Mouse (Mus musculus) 3T3-L1 (cell line): ENCODE data around the gene Lmna.
A peak's percentile ranks its signal among the peaks of the same experiment; 100 is the strongest.

Experiments
- DNase-seq: peaks from one replicate; pipeline ENCODE4 v3.0.0-alpha.2; 2015; ENCODE audit warnings: low read depth, low spot score

Gene Lmna

GRCm38 (mm10) chr3:88473020-88473419 is 36.7 kb downstream of the Lmna start:
- no peak for DNase-seq

DNA sequence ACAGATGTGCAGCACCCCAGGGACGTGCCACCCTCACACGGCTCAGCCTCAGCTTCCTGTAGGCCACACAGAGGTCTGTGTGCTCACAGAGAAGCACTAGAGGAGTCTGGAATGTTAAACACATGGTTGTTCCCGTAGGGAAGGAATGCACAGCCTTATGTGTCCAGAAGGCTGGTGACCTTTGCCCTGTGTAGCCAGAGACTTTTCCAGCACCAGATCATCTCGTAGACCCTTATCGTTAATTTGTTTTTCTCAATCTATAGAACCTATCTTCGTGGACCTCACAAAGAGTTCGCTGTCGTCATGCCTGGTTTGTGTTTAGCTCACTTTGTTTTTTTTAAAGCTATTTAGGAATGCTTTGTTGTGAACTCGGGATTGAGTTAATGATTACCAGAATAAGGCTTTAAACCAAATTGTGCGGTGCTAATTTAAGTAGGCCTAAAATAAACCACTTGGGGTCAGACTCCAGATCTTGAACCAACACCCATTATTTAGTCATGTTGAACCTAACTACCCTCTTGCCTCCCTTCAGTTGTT is 38.7 kb downstream of the Lmna start:
- no peak for DNase-seq

DNA sequence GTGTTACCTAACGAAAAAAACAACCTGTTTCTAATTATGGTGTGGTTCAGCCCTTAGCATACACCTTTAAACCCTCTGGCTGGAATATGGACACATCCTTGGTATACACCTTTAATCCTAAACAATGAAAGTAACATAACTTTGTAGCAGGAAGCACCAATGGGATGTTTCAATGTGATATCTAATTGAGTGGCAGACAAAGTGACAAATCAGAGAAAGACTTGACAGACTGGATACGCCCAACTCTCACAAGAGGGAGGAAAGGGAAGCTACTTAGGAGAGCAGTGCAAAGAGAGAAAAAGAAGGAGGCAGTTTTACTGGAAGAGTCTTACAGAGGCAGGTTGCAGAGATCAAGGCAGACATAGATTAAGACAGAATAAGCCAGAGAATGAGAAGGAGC is 40.3 kb downstream of the Lmna start:
- DNase-seq, result no peak

- peak; percentile 96 for DNase-seq
Measured at GRCm38 (mm10) chr3:88467116-88467824, 42.5 kb downstream of the Lmna start.

GRCm38 (mm10) chr3:88465127-88465526 is 44.6 kb downstream of the Lmna start:
- DNase-seq, result peak; percentile 92

- peak; percentile 83 for DNase-seq
Measured at GRCm38 (mm10) chr3:88464425-88464824, 45.3 kb downstream of the Lmna start.

DNA sequence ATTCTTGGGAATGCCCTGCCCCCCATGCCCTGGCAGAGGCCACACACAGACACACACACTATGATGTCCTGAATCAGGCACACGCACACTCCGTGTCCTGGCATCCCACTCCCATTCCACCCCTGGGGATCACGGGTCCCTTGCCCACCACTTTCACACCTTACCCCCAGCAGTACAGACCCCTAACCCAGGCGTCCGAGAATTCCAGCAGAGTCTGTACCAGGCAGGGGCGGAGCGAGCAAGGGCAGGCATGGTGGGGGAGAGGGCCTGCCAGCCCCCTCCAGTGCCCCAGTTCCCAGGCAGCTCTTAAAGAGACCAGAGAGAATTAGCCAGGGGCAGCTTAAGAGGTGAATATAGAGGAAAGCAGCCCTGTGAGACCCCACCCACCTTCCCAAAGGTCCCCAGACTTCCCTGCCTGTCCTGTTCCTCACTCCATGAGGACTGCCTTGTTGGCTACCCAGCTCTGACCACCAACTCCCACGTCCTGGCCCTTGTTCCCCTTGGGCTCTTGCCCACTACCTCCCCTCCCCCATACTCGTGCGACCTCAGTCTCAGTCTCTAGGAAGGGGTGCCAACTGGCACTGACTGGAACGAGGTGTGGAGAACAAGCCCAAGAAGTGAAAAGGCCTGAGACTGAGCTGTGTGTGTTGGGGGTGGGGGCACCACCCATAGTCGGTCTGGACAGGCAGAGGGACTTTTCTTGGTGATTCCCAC is 48.6 kb downstream of the Lmna start, which contains the start of gene Sema4a:
TSS of gene Sema4a (minus strand) at position 200 of the 714 bp plus-strand sequence.
- DNase-seq, result no peak

DNA sequence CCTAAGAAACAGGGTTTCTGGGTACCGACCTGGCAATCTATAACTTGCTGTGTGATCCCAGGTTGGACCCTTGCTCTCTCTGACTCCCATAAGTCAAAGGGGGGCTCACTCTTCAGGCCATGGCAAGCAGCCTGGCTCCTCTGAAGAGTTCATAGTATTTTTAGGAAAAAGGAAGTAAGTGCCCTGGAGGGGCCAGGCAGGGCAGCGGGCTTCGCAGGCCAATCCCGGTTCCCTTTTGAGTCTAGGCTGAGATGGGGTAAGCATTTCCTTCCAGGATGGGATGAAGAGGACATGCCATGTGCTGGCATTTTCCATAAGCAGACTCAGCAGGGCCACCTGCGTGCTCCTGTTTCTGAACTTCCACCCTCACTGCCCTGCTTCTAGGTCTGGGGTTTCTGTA is 49.7 kb downstream of the Lmna start:
- DNase-seq, result no peak

- DNase-seq, result no peak
Measured at GRCm38 (mm10) chr3:88458778-88459219, 51.0 kb downstream of the Lmna start.

- DNase-seq, result peak; percentile 25
Measured at GRCm38 (mm10) chr3:88456746-88457532, 52.8 kb downstream of the Lmna start.

DNA sequence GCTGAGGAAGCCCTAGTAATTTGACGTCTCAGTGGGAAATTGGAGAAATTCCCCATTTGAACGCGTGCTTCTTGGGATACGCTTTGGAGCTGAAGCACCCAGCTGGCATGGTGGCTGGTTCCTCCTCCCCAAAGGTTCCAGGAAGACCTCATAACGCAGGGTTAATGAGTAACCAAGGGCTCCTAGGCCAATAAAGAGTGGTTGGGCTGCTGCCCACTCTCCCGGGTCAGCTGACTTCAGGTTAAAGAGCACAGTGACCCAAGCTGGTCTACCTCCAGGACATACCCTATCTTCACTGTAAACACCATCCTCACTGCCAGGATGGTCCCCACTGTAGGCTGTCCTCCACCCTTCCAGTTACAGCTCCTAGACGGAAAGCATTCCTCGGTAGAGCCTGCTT is 53.4 kb downstream of the Lmna start:
- DNase-seq, result no peak

- DNase-seq, result no peak
Measured at GRCm38 (mm10) chr3:88455588-88456264, 54.0 kb downstream of the Lmna start.

DNA sequence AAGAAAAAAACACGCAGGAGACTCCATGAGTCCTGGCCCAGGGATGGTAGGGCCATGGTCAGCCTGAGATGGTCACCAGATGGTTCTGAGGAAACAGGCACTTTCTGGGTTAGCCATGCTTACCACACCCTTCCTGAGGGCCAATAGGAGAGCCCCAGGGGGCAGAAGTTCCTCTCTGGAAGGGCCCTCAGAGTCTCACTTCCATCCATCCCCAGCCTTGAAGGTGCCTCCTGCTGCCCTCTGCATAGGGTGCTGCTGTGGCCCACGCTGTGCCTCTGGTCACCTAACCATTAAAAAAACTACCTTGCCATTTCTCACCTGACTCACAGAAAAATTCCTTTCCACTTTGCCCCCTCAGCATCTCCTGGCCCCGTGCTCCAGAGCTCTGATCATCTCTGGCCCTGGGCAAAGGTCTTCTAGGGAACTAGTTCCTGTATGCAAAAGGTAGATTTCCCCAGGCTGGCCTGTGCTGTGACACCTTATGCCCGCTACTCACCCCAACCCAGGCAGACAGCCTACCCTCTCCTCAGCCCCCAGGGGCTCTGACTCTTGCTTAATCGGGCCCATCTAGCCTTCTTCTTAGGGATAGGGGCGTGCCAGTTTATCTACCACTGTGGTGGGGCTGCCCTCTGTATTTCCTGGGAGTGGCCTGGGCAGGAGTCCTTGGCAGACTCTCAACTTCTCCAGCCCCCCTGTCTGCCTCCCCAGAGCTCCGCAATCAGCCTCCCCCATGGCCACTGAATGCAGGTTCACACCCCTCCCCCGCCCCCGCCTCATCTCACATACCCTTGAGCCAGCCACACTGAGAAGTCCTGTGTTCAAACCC is 54.8 kb downstream of the Lmna start:
- DNase-seq, result no peak

- no peak for DNase-seq
Measured at GRCm38 (mm10) chr3:88453986-88454385, 55.8 kb downstream of the Lmna start.

GRCm38 (mm10) chr3:88453369-88453768 is 56.4 kb downstream of the Lmna start:
- DNase-seq, result no peak

DNA sequence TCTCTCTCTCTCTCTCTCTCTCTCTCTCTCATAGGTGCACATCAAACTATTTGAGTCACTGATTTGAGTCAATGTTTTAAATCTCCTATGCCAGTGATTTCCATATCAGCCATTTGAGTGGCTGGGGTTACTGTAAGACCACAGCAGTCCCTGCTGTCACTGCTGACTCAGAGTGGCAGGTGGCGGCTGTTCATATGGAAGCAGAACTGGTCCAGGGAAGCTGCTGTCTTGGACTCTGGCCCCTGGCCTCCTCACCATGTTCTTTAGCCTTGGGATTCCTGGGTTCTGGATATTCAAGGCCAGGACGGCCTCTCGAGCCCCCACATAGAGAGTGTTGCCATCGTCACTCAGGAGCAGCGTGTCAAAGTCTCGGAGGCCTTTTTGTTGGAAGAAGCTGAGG is 57.0 kb downstream of the Lmna start:
- DNase-seq, result no peak

GRCm38 (mm10) chr3:88452246-88452645 is 57.5 kb downstream of the Lmna start:
- DNase-seq, result no peak

DNA sequence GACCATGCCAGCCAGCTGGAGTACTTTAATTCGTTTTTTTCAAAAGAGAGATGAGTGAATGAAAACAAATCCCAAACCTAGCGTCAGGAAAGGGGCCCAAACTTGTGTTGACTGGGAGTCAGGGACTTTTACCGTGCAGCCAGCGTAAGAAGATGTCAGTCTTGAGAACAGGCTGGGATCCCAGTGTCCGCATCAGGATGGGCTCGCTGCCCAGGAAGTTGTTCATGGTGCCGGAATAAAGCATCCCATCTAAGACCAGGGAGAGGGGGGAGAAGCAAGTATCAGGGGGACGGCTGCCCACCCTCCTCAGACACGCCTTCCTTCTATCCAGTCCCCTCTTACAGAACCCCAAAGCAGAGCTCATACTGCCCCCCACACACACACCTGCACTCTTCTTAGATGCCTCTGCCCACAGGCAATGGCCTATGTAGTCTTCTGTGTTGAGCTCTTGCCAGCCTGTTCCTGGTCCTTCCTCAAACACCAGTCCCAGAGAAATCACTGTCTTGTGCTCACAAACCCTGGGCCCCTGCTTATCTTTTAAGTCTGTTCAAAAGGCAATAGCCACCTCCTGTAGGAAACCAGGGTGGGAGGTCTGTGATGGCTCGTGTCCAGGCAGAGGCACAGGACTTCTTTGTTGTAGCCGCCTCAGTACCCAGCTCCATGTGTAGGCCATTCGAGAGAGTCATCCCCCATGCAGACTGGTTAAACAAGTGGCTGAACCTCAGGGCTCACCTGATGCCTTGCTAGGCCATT is 59.2 kb downstream of the Lmna start:
- no peak for DNase-seq

DNA sequence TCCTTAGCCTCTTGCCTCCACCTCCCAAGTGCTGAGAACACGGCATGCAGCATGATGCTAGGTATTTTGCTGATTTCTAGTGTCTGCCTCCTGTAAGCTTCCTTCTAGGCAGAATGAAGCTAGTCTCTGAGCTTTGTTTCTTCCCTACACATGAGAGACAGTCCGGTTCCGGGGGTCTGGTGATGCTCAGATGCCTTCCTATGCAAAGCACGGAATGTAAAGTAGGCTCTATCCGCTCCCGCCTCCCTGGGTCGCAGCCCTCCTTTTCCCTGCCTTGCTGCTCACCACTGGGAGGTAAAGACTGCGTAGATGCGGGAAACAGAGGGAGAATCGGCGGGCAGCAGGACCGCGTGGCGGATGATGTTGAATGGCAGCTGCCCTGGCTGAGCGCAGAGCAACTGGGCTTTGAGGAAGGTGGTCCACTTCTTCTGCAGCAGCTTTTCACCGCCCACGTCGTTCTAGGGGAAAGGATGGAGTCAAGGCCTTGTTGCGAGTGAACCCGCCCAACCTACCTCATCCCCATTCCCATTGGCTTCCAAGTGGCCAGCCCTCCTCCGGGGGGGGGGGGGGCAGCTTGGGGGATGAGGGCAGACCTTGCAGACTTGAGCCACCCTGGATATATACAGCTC is 60.2 kb downstream of the Lmna start:
- no peak for DNase-seq
